Mouse (Mus musculus): ENCODE data around the gene Rab37.

Rab37 gene

DNA sequence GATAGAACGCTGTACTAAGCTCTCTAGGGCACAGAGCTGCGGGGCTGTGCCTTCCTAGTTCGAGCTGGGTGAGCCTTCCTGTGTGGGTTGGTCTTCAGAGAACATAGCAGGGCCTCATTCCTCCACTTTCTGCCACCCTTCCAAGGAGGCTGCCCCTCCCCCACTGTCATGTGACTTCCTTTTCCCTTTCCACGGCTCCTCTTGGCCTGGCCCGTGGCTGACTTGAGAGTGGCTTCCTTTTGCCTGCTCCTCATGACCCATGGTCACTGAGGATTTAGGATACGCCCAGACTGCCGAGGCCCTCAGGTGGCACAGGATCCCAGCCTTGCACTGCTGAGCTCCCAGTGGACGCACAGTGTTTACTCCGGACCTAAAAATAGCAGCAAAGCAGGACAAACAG, 100.9 kb downstream of the Rab37 start:
- no peak for DNase-seq (ENCODE audit: extremely low read depth, low read depth, low spot score)

- no peak for DNase-seq (ENCODE audit: extremely low read depth, low read depth, low spot score)
Observed at GRCm38 (mm10) chr11:115194693-115195092, 103.5 kb downstream of the Rab37 start.

DNA sequence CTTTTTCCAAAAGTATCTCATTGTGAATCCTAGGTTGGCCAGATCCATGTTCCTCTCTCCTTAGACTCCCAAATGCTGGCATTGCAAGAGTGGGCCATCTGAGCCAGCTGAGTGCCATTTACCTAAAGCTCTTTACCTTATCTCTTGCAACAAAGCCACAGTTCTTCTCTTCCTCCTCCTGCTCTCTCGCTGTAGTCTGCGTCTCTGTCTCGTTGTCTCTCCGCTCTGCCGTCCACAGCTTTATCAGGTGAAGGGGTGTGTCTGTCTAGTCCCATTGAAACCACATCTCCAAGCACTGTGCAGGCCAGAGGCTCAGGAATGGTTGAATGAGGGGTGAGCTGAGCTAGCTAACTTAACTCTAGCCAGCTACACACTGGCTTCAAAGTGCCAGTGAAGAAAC, 104.7 kb downstream of the Rab37 start:
- DNase-seq (ENCODE audit: extremely low read depth, low read depth, low spot score), result no peak

GRCm38 (mm10) chr11:115197558-115197957, 106.3 kb downstream of the Rab37 start:
- DNase-seq (ENCODE audit: extremely low read depth, low read depth, low spot score), result no peak

- no peak for DNase-seq (ENCODE audit: extremely low read depth, low read depth, low spot score)
Observed at GRCm38 (mm10) chr11:115198932-115199384, 107.7 kb downstream of the Rab37 start.

DNA sequence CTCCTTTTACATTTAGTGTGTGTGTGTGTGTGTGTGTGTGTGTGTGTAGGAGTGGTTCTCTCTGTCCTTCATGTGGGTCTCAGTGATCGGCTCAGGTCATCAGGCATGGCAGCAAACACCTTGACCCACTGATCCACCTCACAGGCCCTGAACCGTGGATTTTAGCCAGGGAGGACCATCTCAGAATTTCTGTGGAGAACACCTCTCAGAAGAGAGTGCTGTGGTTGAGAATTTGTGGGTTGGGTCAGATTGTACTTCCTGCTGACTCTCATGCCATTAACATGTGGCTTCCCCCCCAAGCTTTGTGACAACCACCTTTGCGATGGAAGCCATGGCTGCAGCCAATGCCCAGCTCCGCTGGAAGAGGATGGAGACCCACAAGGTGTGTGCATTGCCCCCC, 109.3 kb downstream of the Rab37 start:
- no peak for DNase-seq (ENCODE audit: extremely low read depth, low read depth, low spot score)

DNA sequence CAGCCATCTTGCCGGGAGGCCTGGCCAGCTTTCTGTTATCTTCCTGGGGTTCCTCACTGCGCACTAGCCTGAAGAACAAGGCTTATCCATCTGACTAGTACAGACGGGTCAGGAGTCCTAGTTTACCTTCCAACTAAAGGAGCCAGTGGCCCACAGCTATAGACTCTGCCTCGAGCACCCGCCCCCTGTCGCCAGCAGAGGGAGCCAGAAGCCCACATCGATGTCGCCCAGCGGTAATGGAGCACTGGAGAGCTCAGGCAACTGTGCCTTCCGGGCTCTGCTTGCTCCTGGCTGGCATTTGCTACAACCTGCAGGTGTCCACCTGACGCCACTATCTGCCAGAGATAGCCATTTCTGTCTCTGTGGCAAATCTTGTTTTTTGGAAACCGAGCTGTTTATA, 111.1 kb downstream of the Rab37 start:
- no peak for DNase-seq (ENCODE audit: extremely low read depth, low read depth, low spot score)

DNA sequence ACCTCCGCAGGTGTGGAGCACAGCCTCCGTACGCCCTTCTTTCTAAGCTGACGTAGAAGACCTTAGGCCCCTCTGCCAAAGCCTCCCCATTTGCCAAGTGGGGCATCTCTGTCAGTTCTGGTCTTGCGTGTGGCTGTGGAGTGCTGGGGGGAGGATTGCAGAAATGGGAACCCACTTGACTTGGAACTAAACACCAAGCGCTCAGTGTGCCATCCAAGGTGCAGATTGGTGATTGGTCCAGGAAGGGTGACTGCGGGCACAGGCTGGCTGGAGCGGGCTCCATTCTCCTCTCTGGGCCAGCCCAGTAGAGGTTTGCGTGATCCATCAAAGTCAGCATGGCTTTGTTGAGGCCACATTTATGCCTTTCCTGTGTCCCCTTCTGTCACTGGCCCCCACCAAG, 111.5 kb downstream of the Rab37 start:
- DNase-seq (ENCODE audit: extremely low read depth, low read depth, low spot score), result no peak

DNA sequence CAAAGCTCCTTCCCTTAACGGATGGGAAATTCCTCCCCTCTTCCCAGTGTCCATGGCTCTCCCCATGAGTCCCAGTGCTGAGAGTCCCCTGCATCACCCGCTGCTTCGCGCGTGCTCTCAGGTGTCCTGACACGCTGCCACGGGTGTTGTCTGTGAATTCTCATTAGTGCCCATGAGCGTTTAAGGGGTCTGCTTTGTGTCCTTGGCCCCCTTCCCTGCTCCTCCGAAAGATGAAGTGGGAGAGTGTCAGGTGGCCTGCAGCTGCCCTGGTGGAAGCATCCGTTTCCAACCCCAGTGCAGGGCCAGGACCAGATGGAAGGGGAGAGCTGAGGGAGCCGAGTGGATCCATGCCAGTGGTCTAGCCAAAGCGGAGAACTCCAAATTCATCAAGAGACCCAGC, 116.9 kb downstream of the Rab37 start:
- DNase-seq (ENCODE audit: extremely low read depth, low read depth, low spot score), result no peak

- DNase-seq (ENCODE audit: extremely low read depth, low read depth, low spot score), result no peak
Observed at GRCm38 (mm10) chr11:115208776-115209732, 117.8 kb downstream of the Rab37 start.

GRCm38 (mm10) chr11:115209958-115210357, 118.7 kb downstream of the Rab37 start:
- no peak for DNase-seq (ENCODE audit: extremely low read depth, low read depth, low spot score)

Data from fat pad, adult 2 months (tissue).